Mouse (Mus musculus): Measurements from ENCODE around the gene Myb.

DNA sequence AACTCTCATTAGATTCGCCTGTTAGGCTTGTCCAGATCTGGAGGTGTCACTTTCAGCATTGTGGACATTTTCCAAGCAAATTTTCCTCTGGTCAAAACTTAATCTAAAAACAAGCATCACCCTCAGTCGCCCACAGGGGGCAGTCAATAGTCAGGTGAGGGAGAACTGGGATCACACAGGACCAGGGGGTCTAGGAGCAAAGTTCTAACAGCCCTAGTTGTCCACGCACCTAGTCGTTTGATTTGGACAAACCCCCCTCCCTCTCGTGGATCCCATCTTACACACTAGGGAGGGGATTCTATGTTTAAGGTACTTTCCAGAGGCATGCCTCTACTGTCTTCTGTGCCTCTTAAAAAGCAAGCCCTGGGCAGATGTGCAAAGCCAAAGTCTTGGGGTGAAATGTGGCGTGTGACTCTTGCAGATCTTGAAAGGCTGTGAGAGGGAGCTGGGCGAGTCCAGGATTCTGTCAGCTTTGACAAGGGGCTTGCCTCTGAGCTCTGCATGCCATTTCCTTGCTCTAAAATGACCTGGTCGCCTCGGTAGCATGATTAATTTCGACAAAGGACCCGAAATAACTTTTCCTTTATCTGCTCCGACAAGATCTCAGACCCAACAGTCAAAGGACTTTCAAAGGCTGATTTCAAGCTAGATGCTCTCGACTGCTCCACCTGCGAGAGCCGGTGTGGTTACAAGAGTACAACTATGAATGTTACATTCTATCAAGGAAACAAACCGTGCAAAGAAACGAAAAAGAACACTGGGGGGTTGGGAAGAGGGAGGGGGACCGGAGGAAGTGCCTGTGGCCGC is 2.5 kb downstream of the Myb start:
- TF ChIP-seq ZC3H11A (IDR thresholded peaks at IDR 0.05; ENCODE audit: low read depth, low read length), result 0 out of 2 replicates have a peak, but pooled peaks have one; percentile 30
- peak; percentile 51; the same call in 1 of the 2 replicates for TF ChIP-seq MAX (IDR thresholded peaks at IDR 0.05; ENCODE audit: low read length)
- TF ChIP-seq HCFC1 (IDR thresholded peaks at IDR 0.05; ENCODE audit: low read depth, low read length), result no peak
- TF ChIP-seq BHLHE40 (IDR thresholded peaks at IDR 0.05; ENCODE audit: low read depth, low read length), result peak; percentile 44; the same call in 1 of the 2 replicates
